Mouse (Mus musculus) cerebellum, postnatal 25 days (tissue): ENCODE results near the gene Rsc1a1.

ENCODE experiments used
- DNase-seq, 2 experiments: peaks; one replicate each; pipeline ENCODE4 v3.0.0; 2021; ENCODE audit warnings: mixed read lengths in 2 of 2

The Rsc1a1 gene

GRCm38 (mm10) chr4:141688505-141688904 lies 3.1 kb upstream of the Rsc1a1 start:
- no peak for DNase-seq

GRCm38 (mm10) chr4:141686525-141686924 lies 1.1 kb upstream of the Rsc1a1 start:
- DNase-seq, result no peak

GRCm38 (mm10) chr4:141686093-141686492 lies 694 bp upstream of the Rsc1a1 start:
- DNase-seq, result no peak

- DNase-seq, result peak in 1 of 2 experiments; percentile 40
Observed at GRCm38 (mm10) chr4:141682706-141683230, 2.6 kb downstream of the Rsc1a1 start.

- DNase-seq, result no peak
Observed at GRCm38 (mm10) chr4:141681767-141682166, 3.6 kb downstream of the Rsc1a1 start.

GRCm38 (mm10) chr4:141680892-141681291 lies 4.5 kb downstream of the Rsc1a1 start:
- DNase-seq, result no peak

- no peak for DNase-seq
Observed at GRCm38 (mm10) chr4:141679016-141679415, 6.4 kb downstream of the Rsc1a1 start.

- DNase-seq, result no peak
Observed at GRCm38 (mm10) chr4:141676462-141676979, 8.9 kb downstream of the Rsc1a1 start.

- no peak for DNase-seq
Observed at GRCm38 (mm10) chr4:141672325-141672724, 13.1 kb downstream of the Rsc1a1 start.

GRCm38 (mm10) chr4:141671389-141671788 lies 14.0 kb downstream of the Rsc1a1 start:
- no peak for DNase-seq

GRCm38 (mm10) chr4:141669898-141670712 lies 15.3 kb downstream of the Rsc1a1 start:
- DNase-seq, result peak in 1 of 2 experiments; percentile 26

GRCm38 (mm10) chr4:141664799-141665198 lies 20.6 kb downstream of the Rsc1a1 start, which contains the start of gene Plekhm2:
TSS of gene Plekhm2 (minus strand) at chr4:141664899.
- DNase-seq, result no peak

GRCm38 (mm10) chr4:141664011-141664745 lies 21.2 kb downstream of the Rsc1a1 start:
- DNase-seq, result peak; percentile 80 to 90

GRCm38 (mm10) chr4:141663122-141663931 lies 22.1 kb downstream of the Rsc1a1 start:
- peak; percentile 57 to 60 for DNase-seq

- DNase-seq, result no peak
Observed at GRCm38 (mm10) chr4:141660884-141661283, 24.5 kb downstream of the Rsc1a1 start.

- no peak for DNase-seq
Observed at GRCm38 (mm10) chr4:141659739-141660138, 25.7 kb downstream of the Rsc1a1 start.

- DNase-seq, result peak in 1 of 2 experiments; percentile 51
Observed at GRCm38 (mm10) chr4:141658846-141659484, 26.4 kb downstream of the Rsc1a1 start.

GRCm38 (mm10) chr4:141656932-141657331 lies 28.5 kb downstream of the Rsc1a1 start:
- no peak for DNase-seq

GRCm38 (mm10) chr4:141655908-141656608 lies 29.3 kb downstream of the Rsc1a1 start:
- peak; percentile 67 to 68 for DNase-seq

- no peak for DNase-seq
Observed at GRCm38 (mm10) chr4:141654509-141654908, 30.9 kb downstream of the Rsc1a1 start.

- DNase-seq, result no peak
Observed at GRCm38 (mm10) chr4:141653813-141654212, 31.6 kb downstream of the Rsc1a1 start.
